Mouse (Mus musculus) olfactory bulb, adult 2 months (tissue): ENCODE measurements around the gene Elk4.

ENCODE experiments used
- CTCF ChIP-seq: fragments of 200-500 bp; IDR thresholded peaks from 2 replicates; pipeline ENCODE4 v1.5.1; 2012; ENCODE audit warnings: low read depth, mild to moderate bottlenecking, low read length, moderate library complexity; ENCODE audit not compliant: insufficient read depth
- POLR2A ChIP-seq: fragments of 200-500 bp; IDR thresholded peaks from 2 replicates; pipeline ENCODE4 v1.6.1; 2012; ENCODE audit warnings: mild to moderate bottlenecking, low read depth, low read length, moderate library complexity; ENCODE audit not compliant: insufficient read depth

DNA sequence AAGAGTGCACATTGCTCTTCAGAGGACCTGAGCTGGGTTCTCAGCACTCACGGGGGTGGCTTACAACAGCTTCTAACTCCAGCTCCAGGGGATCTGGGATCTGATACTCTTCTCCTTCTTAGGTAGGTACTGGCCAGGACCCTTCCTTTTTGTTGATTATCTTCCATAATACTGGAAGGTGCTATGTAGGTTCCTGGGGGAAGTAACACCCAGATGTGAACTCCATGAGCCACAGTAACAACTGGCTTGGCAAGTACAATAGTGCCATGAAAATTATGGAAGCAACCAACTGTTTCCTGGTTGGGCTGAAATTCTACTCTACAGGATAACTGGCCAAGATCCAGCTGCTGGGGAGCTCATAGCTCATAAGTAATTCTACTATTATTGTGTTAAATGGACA lies 1.9 kb upstream of the Elk4 start:
- TF ChIP-seq CTCF (no peak), POLR2A (no peak)
